Mouse (Mus musculus) stomach, postnatal 0 days (tissue): Measurements from ENCODE around the gene Vps26c.

Experiments
- CTCF ChIP-seq: IDR thresholded peaks from 2 replicates; pipeline ENCODE4 v1.5.1; 2016; ENCODE audit warnings: antibody characterized with exemption, low read depth, mild to moderate bottlenecking, moderate library complexity
- EP300 ChIP-seq: optimal IDR thresholded peaks from 2 replicates; pipeline ENCODE3; 2016; ENCODE audit warnings: antibody characterized with exemption

DNA sequence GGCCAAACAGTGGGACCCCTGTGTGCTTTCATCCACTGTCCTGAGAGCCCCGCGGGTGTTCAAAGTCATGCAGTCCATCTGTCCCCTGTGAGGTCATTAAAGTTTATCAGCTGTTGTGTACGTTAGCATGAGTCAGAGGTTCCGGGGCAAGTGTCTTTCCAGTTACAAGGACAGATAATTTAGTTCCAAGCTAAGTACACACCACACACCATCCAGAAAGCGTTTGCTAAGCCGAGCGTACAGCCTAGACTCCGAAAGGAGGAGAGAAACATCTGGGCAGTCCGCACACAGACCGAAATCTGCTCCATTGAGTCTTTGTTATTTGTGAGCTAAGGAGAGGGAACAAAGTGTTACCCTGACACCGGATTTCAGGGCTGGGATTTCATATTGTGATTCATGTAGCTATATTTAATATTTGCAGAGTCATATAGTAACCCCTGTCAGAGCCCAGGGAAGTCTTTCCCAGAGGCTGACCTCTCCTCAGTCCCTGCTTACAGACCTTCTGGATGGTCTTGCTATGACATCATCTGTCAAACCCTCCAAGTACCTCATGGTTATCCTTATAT lies 18.0 kb upstream of the Vps26c start:
- no peak for TF ChIP-seq EP300
- no peak for TF ChIP-seq CTCF
